Mouse (Mus musculus) spleen, adult 2 months (tissue): ENCODE data around the gene Gng3.

ENCODE experiments used
- CTCF ChIP-seq: fragments of 200-500 bp; IDR thresholded peaks from 2 replicates; pipeline ENCODE4 v1.5.1; 2011; ENCODE audit warnings: mild to moderate bottlenecking, inconsistent platforms; ENCODE audit not compliant: insufficient read depth, insufficient read length, insufficient replicate concordance; ENCODE audit errors: extremely low read depth
- POLR2A ChIP-seq: fragments of 200-500 bp; IDR thresholded peaks from 2 replicates; pipeline ENCODE4 v1.6.1; 2011; ENCODE audit warnings: low read depth, low read length, inconsistent platforms

DNA sequence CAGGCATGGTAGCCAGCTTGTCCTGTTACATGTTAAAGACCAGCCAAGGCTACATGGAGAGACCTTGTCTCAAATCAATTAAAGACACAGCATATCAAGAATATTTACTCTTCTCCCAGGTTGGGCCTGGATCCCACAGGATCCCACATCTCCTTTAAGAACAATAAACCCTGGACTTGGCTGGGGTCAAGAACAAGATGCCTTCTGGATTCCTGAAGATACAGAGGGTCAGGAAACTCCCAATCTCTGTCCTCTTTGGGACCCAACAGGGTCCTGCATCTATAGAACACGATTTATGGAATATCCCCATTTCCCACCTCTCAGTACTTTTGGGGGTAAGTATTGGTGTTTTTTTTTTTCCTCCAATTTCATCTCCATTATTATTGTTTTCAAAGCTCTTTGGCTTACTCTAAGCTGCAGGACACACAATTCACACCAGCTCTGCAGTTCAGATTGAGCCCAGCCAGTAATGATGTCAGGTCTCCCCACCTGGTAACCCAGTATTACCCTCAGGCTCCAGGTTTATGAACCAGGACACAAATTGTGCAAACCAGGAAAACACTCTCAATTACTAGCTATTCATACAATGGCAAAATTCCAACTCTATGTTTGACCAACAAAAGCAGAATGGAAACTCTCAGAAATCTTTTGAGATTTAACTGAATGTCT lies 48.1 kb upstream of the Gng3 start:
- TF ChIP-seq CTCF (no peak), POLR2A (no peak)
